Mouse (Mus musculus) thymus, adult 2 months (tissue): ENCODE results near the gene Grxcr1.

Experiments
- CTCF ChIP-seq: fragments of 200-500 bp; IDR thresholded peaks from 2 replicates; pipeline ENCODE4 v1.5.1; 2012; ENCODE audit warnings: mild to moderate bottlenecking, control low read depth, low read length, moderate library complexity, borderline replicate concordance; ENCODE audit not compliant: control insufficient read depth, poor library complexity, insufficient read depth; ENCODE audit errors: extremely low read depth
- POLR2A ChIP-seq: fragments of 200-500 bp; IDR thresholded peaks from 2 replicates; pipeline ENCODE4 v1.6.1; 2012; ENCODE audit warnings: mild to moderate bottlenecking, low read length, control low read depth, moderate library complexity; ENCODE audit not compliant: control insufficient read depth, poor library complexity, insufficient read depth; ENCODE audit errors: extremely low read depth

DNA sequence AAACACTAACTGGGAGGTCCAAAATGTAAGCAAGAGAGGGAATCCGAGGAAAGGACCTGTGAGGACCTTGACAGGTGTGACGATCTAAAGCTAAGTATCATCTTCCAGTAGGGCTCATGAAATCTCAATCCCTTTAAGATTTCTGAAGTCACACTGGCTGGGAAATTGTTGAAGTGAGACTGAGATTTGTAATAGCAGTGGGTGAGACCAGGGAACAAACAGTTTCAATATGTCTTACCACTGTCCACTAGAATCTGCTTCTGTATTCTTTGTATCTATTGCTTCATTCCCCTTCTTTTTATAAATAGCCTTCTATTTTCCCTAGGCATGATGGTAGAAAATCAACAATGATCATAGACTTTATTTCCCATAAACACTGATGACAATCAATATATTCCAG, 10.8 kb upstream of the Grxcr1 start:
- no peak for TF ChIP-seq POLR2A
- no peak for TF ChIP-seq CTCF
